Mouse (Mus musculus): Measurements from ENCODE around the gene Gdpd1. TPM values are rescaled to one million over a fixed set of nuclear protein-coding genes. Genes with fewer than 3 reads are reported as not detected.
A peak's percentile ranks its signal among the peaks of the same experiment; 100 is the strongest.
"Not testable (repeated sequence)": the region's sequence is repeated elsewhere in the genome, so short reads cannot be mapped to it uniquely, and the experiment has no call there.

Gdpd1 gene
- polyA plus RNA-seq, 1 experiment from 2014 or later = 54.8 TPM

DNA sequence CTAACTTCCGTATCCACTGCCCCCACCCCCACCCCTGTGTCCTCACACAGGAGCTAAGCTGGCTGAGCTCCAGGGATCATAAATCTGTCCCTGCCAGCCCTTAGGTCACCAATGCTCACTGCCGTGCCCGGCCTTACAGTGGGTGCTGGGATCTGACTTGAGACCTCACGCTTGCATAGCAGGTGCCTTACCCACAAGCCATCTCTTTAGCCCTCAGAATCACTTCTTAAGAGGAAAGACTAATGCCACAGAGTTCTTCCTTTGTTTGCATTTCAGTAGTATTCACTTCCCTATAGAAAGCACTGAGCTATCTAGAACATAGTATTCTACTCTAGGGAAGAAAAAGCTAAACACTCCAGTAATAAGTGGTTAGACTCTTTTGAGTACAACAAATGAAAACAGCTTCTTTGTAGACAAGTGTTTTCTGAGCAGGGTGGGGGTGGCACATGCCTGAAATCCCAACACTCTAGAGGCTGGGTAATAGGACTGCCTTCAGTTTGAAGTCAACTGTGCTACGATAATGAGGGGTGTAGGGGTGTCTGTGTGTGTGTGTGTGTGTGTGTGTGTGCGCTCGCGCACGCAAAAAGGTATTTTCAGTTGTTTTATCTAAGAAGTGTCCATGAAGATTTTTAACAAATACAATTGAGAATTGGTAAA lies 34.4 kb downstream of the Gdpd1 start:
- DNase-seq (ENCODE audit: low spot score) (no peak), ATAC-seq (ENCODE audit: low FRiP score, low TSS enrichment) (peak; percentile 49; the same call in 1 of the 2 replicates)
- Histone ChIP-seq H3K27ac (replicated peaks) (no peak overlapping the region), H3K4me2 (replicated peaks; ENCODE audit: low read depth) (no peak overlapping the region), H3K9ac (ENCODE audit: low read length) (no peak overlapping the region), H3K4me1 (replicated peaks; ENCODE audit: control insufficient read depth, insufficient read depth) (no peaks in the 10 kb centered on the region), H3K27me3 (ENCODE audit: control insufficient read depth, insufficient read depth, low read length) (no peaks in the 10 kb centered on the region), H3K4me3 (ENCODE audit: low read depth, low read length) (no peak overlapping the region), H3K36me3 (ENCODE audit: control insufficient read depth, insufficient read depth, low read length) (peaks cover 3% of the 10 kb centered on the region; the same call in 1 of the 2 replicates), H3K9me3 (ENCODE audit: control insufficient read depth, low read length) (no peaks in the 10 kb centered on the region)
- TF ChIP-seq CTCF (IDR thresholded peaks at IDR 0.05; ENCODE audit: low read depth) (no peak), EP300 (optimal IDR thresholded peaks at IDR 0.05) (no peak)
- WGBS = 75% methylated on average over 9 of the region's 9 CpGs

DNA sequence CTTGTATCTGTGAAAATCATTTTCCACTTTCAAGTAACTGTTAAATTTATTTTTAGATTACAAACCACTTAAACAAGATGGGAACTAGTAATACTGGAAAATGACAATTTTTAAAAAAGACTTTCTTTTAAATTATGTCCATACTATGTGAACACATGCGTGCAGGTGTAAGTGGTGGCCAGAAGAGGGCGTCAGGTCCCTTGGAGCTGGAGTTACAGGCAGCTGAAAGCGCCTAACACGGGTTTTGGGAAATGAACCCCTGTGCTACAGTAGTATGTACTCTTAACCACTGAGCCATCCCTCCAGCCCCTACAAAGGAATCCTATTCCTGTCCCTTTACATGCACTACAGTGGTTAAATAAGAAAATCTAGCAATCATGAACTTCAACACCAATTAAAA lies 37.7 kb downstream of the Gdpd1 start:
- WGBS = 75% methylated on average over 4 of the region's 4 CpGs
- Histone ChIP-seq H3K9me3 (ENCODE audit: control insufficient read depth, low read length) (no peaks in the 10 kb centered on the region), H3K4me1 (replicated peaks; ENCODE audit: control insufficient read depth, insufficient read depth) (no peaks in the 10 kb centered on the region), H3K4me2 (replicated peaks; ENCODE audit: low read depth) (no peak overlapping the region), H3K27me3 (ENCODE audit: control insufficient read depth, insufficient read depth, low read length) (no peaks in the 10 kb centered on the region), H3K27ac (replicated peaks) (no peak overlapping the region), H3K9ac (ENCODE audit: low read length) (no peak overlapping the region), H3K4me3 (ENCODE audit: low read depth, low read length) (no peak overlapping the region), H3K36me3 (ENCODE audit: control insufficient read depth, insufficient read depth, low read length) (peaks cover 3% of the 10 kb centered on the region; the same call in 1 of the 2 replicates)
- no peak for ATAC-seq (ENCODE audit: low FRiP score, low TSS enrichment)
- DNase-seq (ENCODE audit: low spot score) = no peak
- TF ChIP-seq EP300 (optimal IDR thresholded peaks at IDR 0.05) (no peak), CTCF (IDR thresholded peaks at IDR 0.05; ENCODE audit: low read depth) (peak; percentile 54)

DNA sequence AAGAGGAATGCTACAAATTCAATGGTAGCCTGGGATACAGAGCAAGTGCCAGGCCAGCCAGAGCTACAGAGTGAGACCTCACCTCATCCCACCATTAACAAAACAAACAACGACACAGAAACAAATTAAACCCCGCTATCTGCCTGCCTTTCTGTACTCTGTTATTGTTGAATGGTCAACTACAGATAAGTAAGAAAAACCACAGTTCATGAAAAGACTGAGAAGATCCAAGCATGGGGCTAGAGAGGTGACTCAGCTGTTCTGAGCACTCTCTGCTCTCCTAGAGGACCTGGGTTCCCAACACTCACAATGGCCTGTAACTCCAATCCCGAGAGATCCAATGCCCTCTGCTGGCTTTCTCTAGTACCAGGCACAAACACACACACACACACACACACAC lies 45.6 kb downstream of the Gdpd1 start:
- DNase-seq (ENCODE audit: low spot score) (no peak), ATAC-seq (ENCODE audit: low FRiP score, low TSS enrichment) (no peak)
- H3K36me3 ChIP-seq (ENCODE audit: control insufficient read depth, insufficient read depth, low read length) = no peaks in the 10 kb centered on the region
- no peak overlapping the region for H3K4me2 ChIP-seq (replicated peaks; ENCODE audit: low read depth)
- WGBS = 83% methylated on average over 3 of the region's 3 CpGs
- H3K4me3 ChIP-seq (ENCODE audit: low read depth, low read length) = no peak overlapping the region
- no peak for TF ChIP-seq CTCF (IDR thresholded peaks at IDR 0.05; ENCODE audit: low read depth)
- TF ChIP-seq EP300 (optimal IDR thresholded peaks at IDR 0.05) = no peak
- no peaks in the 10 kb centered on the region for H3K27me3 ChIP-seq (ENCODE audit: control insufficient read depth, insufficient read depth, low read length)
- no peaks in the 10 kb centered on the region; the same call in 1 of the 2 replicates for H3K4me1 ChIP-seq (replicated peaks; ENCODE audit: control insufficient read depth, insufficient read depth)
- no peak overlapping the region for H3K9ac ChIP-seq (ENCODE audit: low read length)
- no peak overlapping the region for H3K27ac ChIP-seq (replicated peaks)
- no peaks in the 10 kb centered on the region for H3K9me3 ChIP-seq (ENCODE audit: control insufficient read depth, low read length)

DNA sequence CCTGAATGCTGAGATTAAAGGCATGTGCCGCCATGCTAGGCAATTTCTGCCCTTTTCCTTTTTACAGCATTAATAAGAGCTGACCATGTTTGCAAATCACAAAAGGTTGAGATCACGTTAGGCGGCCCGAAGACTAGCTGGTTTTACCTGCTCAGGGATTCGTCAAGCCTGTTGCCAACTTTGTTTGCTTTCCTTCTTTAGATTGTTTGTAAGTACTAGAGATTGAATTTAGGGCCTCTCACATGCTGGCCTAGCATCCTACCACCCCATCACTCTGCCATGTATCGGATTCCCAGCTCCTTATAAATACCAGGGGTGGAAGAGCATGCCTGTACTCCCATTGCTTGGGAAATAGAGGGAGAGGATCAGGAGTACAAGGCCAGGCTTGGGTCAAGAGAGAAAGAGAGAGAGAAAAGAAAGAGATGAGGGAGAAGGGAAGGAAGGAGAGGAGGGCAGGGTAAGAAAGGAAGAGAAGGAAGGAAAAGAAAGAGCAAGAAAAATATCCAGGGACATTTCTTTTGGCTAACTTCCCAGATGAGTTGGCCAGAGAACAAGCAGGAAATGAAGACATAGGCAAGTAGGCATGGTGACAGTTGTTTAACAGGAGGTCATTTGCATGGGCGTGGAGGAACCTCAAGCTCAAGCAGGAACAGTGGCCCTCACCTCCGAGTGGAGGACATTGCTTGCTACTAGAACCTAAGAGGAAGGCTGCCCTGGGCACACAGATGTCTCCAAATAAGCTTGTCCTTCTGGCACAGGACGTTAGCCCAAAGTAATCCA lies 47.6 kb downstream of the Gdpd1 start:
- Histone ChIP-seq H3K27me3 (ENCODE audit: control insufficient read depth, insufficient read depth, low read length) (no peaks in the 10 kb centered on the region), H3K9ac (ENCODE audit: low read length) (no peak overlapping the region), H3K27ac (replicated peaks) (peak overlapping the region; percentile 88), H3K4me3 (ENCODE audit: low read depth, low read length) (no peak overlapping the region), H3K4me1 (replicated peaks; ENCODE audit: control insufficient read depth, insufficient read depth) (no peaks in the 10 kb centered on the region; the same call in 1 of the 2 replicates), H3K4me2 (replicated peaks; ENCODE audit: low read depth) (no peak overlapping the region), H3K36me3 (ENCODE audit: control insufficient read depth, insufficient read depth, low read length) (no peaks in the 10 kb centered on the region), H3K9me3 (ENCODE audit: control insufficient read depth, low read length) (no peaks in the 10 kb centered on the region)
- 44% methylated on average over 9 of the region's 9 CpGs for WGBS
- DNase-seq (ENCODE audit: low spot score) (peak; percentile 61), ATAC-seq (ENCODE audit: low FRiP score, low TSS enrichment) (peak; percentile 77)
- TF ChIP-seq EP300 (optimal IDR thresholded peaks at IDR 0.05) (no peak), CTCF (IDR thresholded peaks at IDR 0.05; ENCODE audit: low read depth) (no peak)

DNA sequence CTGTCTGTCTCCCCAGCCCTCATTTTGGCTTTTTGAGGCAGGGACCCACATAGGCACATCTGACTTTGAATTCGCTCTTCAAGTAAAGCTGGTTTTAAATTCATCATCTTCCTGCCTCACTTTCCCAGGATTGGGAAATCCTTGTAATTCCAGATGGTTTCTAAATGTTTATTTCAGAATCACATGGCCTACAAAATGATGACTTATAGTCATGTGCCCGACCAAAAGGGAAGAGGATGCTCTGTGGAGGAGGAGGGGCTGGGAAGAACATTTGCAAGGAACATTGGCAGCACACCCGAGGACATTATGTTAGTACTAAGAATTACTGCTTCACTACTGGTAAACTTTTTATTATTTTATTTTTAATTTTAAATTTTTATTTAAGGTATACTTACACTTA lies 48.5 kb downstream of the Gdpd1 start:
- no peak for ATAC-seq (ENCODE audit: low FRiP score, low TSS enrichment)
- no peak overlapping the region for H3K4me2 ChIP-seq (replicated peaks; ENCODE audit: low read depth)
- WGBS = 44% methylated on average over 3 of the region's 3 CpGs
- H3K9ac ChIP-seq (ENCODE audit: low read length) = no peak overlapping the region
- no peaks in the 10 kb centered on the region; the same call in 1 of the 2 replicates for H3K4me1 ChIP-seq (replicated peaks; ENCODE audit: control insufficient read depth, insufficient read depth)
- H3K9me3 ChIP-seq (ENCODE audit: control insufficient read depth, low read length) = no peaks in the 10 kb centered on the region
- no peaks in the 10 kb centered on the region for H3K27me3 ChIP-seq (ENCODE audit: control insufficient read depth, insufficient read depth, low read length)
- no peak for DNase-seq (ENCODE audit: low spot score)
- peak overlapping the region; percentile 49 for H3K27ac ChIP-seq (replicated peaks)
- no peak for TF ChIP-seq CTCF (IDR thresholded peaks at IDR 0.05; ENCODE audit: low read depth)
- no peak for TF ChIP-seq EP300 (optimal IDR thresholded peaks at IDR 0.05)
- H3K36me3 ChIP-seq (ENCODE audit: control insufficient read depth, insufficient read depth, low read length) = no peaks in the 10 kb centered on the region
- H3K4me3 ChIP-seq (ENCODE audit: low read depth, low read length) = no peak overlapping the region

DNA sequence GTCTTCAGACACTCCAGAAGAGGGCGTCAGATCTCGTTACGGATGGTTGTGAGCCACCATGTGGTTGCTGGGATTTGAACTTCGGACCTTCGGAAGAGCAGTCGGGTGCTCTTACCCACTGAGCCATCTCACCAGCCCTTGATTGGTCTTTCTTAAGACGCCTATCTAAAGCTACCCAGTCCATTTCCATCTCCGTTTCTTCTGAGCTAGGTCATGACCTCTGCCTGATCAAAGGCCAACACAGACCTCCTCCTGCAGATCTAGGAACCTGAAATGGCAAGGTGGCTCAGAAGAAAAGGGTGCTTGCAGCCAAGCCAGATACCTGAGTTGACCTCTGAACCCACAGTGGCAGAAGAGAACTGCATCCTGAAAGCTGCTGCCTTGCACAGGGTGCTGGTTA lies 50.6 kb downstream of the Gdpd1 start:
- H3K4me2 ChIP-seq (replicated peaks; ENCODE audit: low read depth); H3K9me3 ChIP-seq (ENCODE audit: control insufficient read depth, low read length); ATAC-seq (ENCODE audit: low FRiP score, low TSS enrichment); H3K9ac ChIP-seq (ENCODE audit: low read length); H3K4me3 ChIP-seq (ENCODE audit: low read depth, low read length); H3K27ac ChIP-seq (replicated peaks); H3K36me3 ChIP-seq (ENCODE audit: control insufficient read depth, insufficient read depth, low read length); H3K27me3 ChIP-seq (ENCODE audit: control insufficient read depth, insufficient read depth, low read length); H3K4me1 ChIP-seq (replicated peaks; ENCODE audit: control insufficient read depth, insufficient read depth); DNase-seq (ENCODE audit: low spot score): not testable (repeated sequence)
- WGBS = 56% methylated on average over 8 of the region's 8 CpGs
